Mouse (Mus musculus): ENCODE results near the gene Arpc2. TPM values are rescaled to one million over a fixed set of nuclear protein-coding genes. Genes with fewer than 3 reads are reported as not detected.

Arpc2 gene
- 316 and 328 TPM in 2 replicates for polyA plus RNA-seq (2014; fragmentation: Nextera tagmentation; extraction: Ambion mirVana)

- H3K27me3 ChIP-seq (ENCODE audit: control insufficient read depth, insufficient read depth, low read length) = no peaks in the 10 kb centered on the region
- WGBS = 1% methylated on average over 40 of the region's 55 CpGs
- DNase-seq (ENCODE audit: low spot score, missing footprints) = peak; percentile 100
- no peaks in the 10 kb centered on the region for H3K36me3 ChIP-seq (ENCODE audit: control insufficient read depth, insufficient read depth, low read length)
- peak within 1 kb of the TSS; percentile 96 for H3K9ac ChIP-seq (ENCODE audit: low read length)
- peak within 1 kb of the TSS; percentile 59 for H3K4me2 ChIP-seq
- H3K9me3 ChIP-seq (ENCODE audit: control insufficient read depth, low read length) = no peaks in the 10 kb centered on the region
- peaks cover 23% of the 10 kb centered on the region for H3K4me1 ChIP-seq (ENCODE audit: control insufficient read depth, insufficient read depth, low read length)
- peak within 1 kb of the TSS; percentile 73 for H3K27ac ChIP-seq (ENCODE audit: low read depth, low read length)
- ATAC-seq (ENCODE audit: low FRiP score) = peak; percentile 93
- H3K4me3 ChIP-seq (ENCODE audit: low read depth, low read length) = peak within 1 kb of the TSS; percentile 98
Measured at GRCm38 (mm10) chr1:74235938-74236589, at the start of gene Arpc2. TSS of gene Arpc2 (plus strand) at chr1:74236084.

GRCm38 (mm10) chr1:74190471-74190870 lies 45.4 kb upstream of the Arpc2 start:
- Histone ChIP-seq H3K36me3 (ENCODE audit: control insufficient read depth, insufficient read depth, low read length) (no peaks in the 10 kb centered on the region), H3K27me3 (ENCODE audit: control insufficient read depth, insufficient read depth, low read length) (no peaks in the 10 kb centered on the region), H3K9ac (ENCODE audit: low read length) (no peak overlapping the region), H3K4me1 (ENCODE audit: control insufficient read depth, insufficient read depth, low read length) (no peaks in the 10 kb centered on the region), H3K4me2 (no peak overlapping the region), H3K9me3 (ENCODE audit: control insufficient read depth, low read length) (no peaks in the 10 kb centered on the region), H3K27ac (ENCODE audit: low read depth, low read length) (no peak overlapping the region), H3K4me3 (ENCODE audit: low read depth, low read length) (no peak overlapping the region)
- 90% methylated on average over 7 of the region's 7 CpGs for WGBS
- no peak for ATAC-seq (ENCODE audit: low FRiP score)
- DNase-seq (ENCODE audit: low spot score, missing footprints) = no peak

- Histone ChIP-seq H3K4me1 (ENCODE audit: control insufficient read depth, insufficient read depth, low read length) (no peaks in the 10 kb centered on the region), H3K27ac (ENCODE audit: low read depth, low read length) (no peak overlapping the region), H3K4me2 (no peak overlapping the region), H3K27me3 (ENCODE audit: control insufficient read depth, insufficient read depth, low read length) (no peaks in the 10 kb centered on the region), H3K9ac (ENCODE audit: low read length) (no peak overlapping the region), H3K4me3 (ENCODE audit: low read depth, low read length) (no peak overlapping the region), H3K36me3 (ENCODE audit: control insufficient read depth, insufficient read depth, low read length) (no peaks in the 10 kb centered on the region), H3K9me3 (ENCODE audit: control insufficient read depth, low read length) (no peaks in the 10 kb centered on the region)
- ATAC-seq (ENCODE audit: low FRiP score) (no peak), DNase-seq (ENCODE audit: low spot score, missing footprints) (no peak)
- 85% methylated on average over 2 of the region's 2 CpGs for WGBS
Measured at GRCm38 (mm10) chr1:74192711-74193110, 43.2 kb upstream of the Arpc2 start.

GRCm38 (mm10) chr1:74194445-74194844 lies 41.4 kb upstream of the Arpc2 start, which contains the start of gene Cxcr1:
TSS of gene Cxcr1 (minus strand) at chr1:74194631.
- no peak for DNase-seq (ENCODE audit: low spot score, missing footprints)
- 71% methylated on average over 8 of the region's 8 CpGs for WGBS
- H3K27ac ChIP-seq (ENCODE audit: low read depth, low read length) = no peak within 1 kb of the TSS
- no peaks in the 10 kb centered on the region for H3K9me3 ChIP-seq (ENCODE audit: control insufficient read depth, low read length)
- H3K9ac ChIP-seq (ENCODE audit: low read length) = no peak within 1 kb of the TSS
- H3K4me2 ChIP-seq = no peak within 1 kb of the TSS
- H3K4me3 ChIP-seq (ENCODE audit: low read depth, low read length) = no peak within 1 kb of the TSS
- H3K27me3 ChIP-seq (ENCODE audit: control insufficient read depth, insufficient read depth, low read length) = no peaks in the 10 kb centered on the region
- no peaks in the 10 kb centered on the region for H3K36me3 ChIP-seq (ENCODE audit: control insufficient read depth, insufficient read depth, low read length)
- ATAC-seq (ENCODE audit: low FRiP score) = no peak
- H3K4me1 ChIP-seq (ENCODE audit: control insufficient read depth, insufficient read depth, low read length) = no peaks in the 10 kb centered on the region

- Histone ChIP-seq H3K9me3 (ENCODE audit: control insufficient read depth, low read length) (no peaks in the 10 kb centered on the region), H3K27me3 (ENCODE audit: control insufficient read depth, insufficient read depth, low read length) (no peaks in the 10 kb centered on the region), H3K4me3 (ENCODE audit: low read depth, low read length) (no peak overlapping the region), H3K27ac (ENCODE audit: low read depth, low read length) (no peak overlapping the region), H3K4me2 (no peak overlapping the region), H3K4me1 (ENCODE audit: control insufficient read depth, insufficient read depth, low read length) (no peaks in the 10 kb centered on the region), H3K36me3 (ENCODE audit: control insufficient read depth, insufficient read depth, low read length) (no peaks in the 10 kb centered on the region), H3K9ac (ENCODE audit: low read length) (no peak overlapping the region)
- DNase-seq (ENCODE audit: low spot score, missing footprints) (peak; percentile 89), ATAC-seq (ENCODE audit: low FRiP score) (no peak)
- WGBS = 51% methylated on average over 7 of the region's 7 CpGs
Measured at GRCm38 (mm10) chr1:74195961-74196360, 39.9 kb upstream of the Arpc2 start.

GRCm38 (mm10) chr1:74196621-74197419 lies 39.1 kb upstream of the Arpc2 start:
- Histone ChIP-seq H3K27me3 (ENCODE audit: control insufficient read depth, insufficient read depth, low read length) (no peaks in the 10 kb centered on the region), H3K9ac (ENCODE audit: low read length) (no peak overlapping the region), H3K27ac (ENCODE audit: low read depth, low read length) (no peak overlapping the region), H3K4me3 (ENCODE audit: low read depth, low read length) (no peak overlapping the region), H3K9me3 (ENCODE audit: control insufficient read depth, low read length) (no peaks in the 10 kb centered on the region), H3K36me3 (ENCODE audit: control insufficient read depth, insufficient read depth, low read length) (no peaks in the 10 kb centered on the region), H3K4me1 (ENCODE audit: control insufficient read depth, insufficient read depth, low read length) (no peaks in the 10 kb centered on the region), H3K4me2 (no peak overlapping the region)
- ATAC-seq (ENCODE audit: low FRiP score) (no peak), DNase-seq (ENCODE audit: low spot score, missing footprints) (peak; percentile 72)
- WGBS = 81% methylated on average over 17 of the region's 17 CpGs

GRCm38 (mm10) chr1:74197726-74198470 lies 38.0 kb upstream of the Arpc2 start:
- ATAC-seq (ENCODE audit: low FRiP score) (no peak), DNase-seq (ENCODE audit: low spot score, missing footprints) (peak; percentile 14)
- H3K9ac ChIP-seq (ENCODE audit: low read length) = no peak overlapping the region
- no peaks in the 10 kb centered on the region for H3K36me3 ChIP-seq (ENCODE audit: control insufficient read depth, insufficient read depth, low read length)
- H3K4me1 ChIP-seq (ENCODE audit: control insufficient read depth, insufficient read depth, low read length) = no peaks in the 10 kb centered on the region
- H3K27ac ChIP-seq (ENCODE audit: low read depth, low read length) = no peak overlapping the region
- WGBS = 82% methylated on average over 12 of the region's 12 CpGs
- H3K9me3 ChIP-seq (ENCODE audit: control insufficient read depth, low read length) = no peaks in the 10 kb centered on the region
- no peak overlapping the region for H3K4me2 ChIP-seq
- peaks cover 4% of the 10 kb centered on the region for H3K27me3 ChIP-seq (ENCODE audit: control insufficient read depth, insufficient read depth, low read length)
- no peak overlapping the region for H3K4me3 ChIP-seq (ENCODE audit: low read depth, low read length)

- H3K4me3 ChIP-seq (ENCODE audit: low read depth, low read length) = no peak overlapping the region
- no peaks in the 10 kb centered on the region for H3K36me3 ChIP-seq (ENCODE audit: control insufficient read depth, insufficient read depth, low read length)
- H3K4me1 ChIP-seq (ENCODE audit: control insufficient read depth, insufficient read depth, low read length) = no peaks in the 10 kb centered on the region
- H3K9me3 ChIP-seq (ENCODE audit: control insufficient read depth, low read length) = no peaks in the 10 kb centered on the region
- no peak for ATAC-seq (ENCODE audit: low FRiP score)
- no peak overlapping the region for H3K4me2 ChIP-seq
- no peak overlapping the region for H3K27ac ChIP-seq (ENCODE audit: low read depth, low read length)
- peak; percentile 74 for DNase-seq (ENCODE audit: low spot score, missing footprints)
- no peak overlapping the region for H3K9ac ChIP-seq (ENCODE audit: low read length)
- 91% methylated on average over 8 of the region's 8 CpGs for WGBS
- H3K27me3 ChIP-seq (ENCODE audit: control insufficient read depth, insufficient read depth, low read length) = peaks cover 4% of the 10 kb centered on the region
Measured at GRCm38 (mm10) chr1:74199046-74199445, 36.8 kb upstream of the Arpc2 start.

All from midbrain, embryonic 11.5 days (tissue).